Mouse (Mus musculus) ovary, postnatal 36 days (tissue): ENCODE measurements around the gene Gm15107.
"Not testable (repeated sequence)": the region's sequence is repeated elsewhere in the genome, so short reads cannot be mapped to it uniquely, and the experiment has no call there.

Source experiments
- DNase-seq: peaks from one replicate; pipeline ENCODE4 v3.0.0; 2022; ENCODE audit warnings: low spot score, mixed read lengths

Gene Gm15107

GRCm38 (mm10) chrX:148180424-148180823 is at the start of gene Gm15107:
Gene Gm15107, plus strand, starts transcription at chrX:148180724.
- not testable (repeated sequence) for DNase-seq
